Mouse (Mus musculus): ENCODE results near the gene Olfr63. TPM values are rescaled to one million over a fixed set of nuclear protein-coding genes. Genes with fewer than 3 reads are reported as not detected.

The Olfr63 gene
- polyA plus RNA-seq, 1 experiment from 2014 or later, result 0.01 TPM

Other genes starting within 250 kb of the Olfr63 start
- 17.0 and 19.1 TPM in 2 replicates for gene Zfp763, start 231.3 kb upstream of the Olfr63 start, polyA plus RNA-seq (2014; fragmentation: Nextera tagmentation; extraction: Ambion mirVana)
- not detected in 2 replicates for gene 4921501E09Rik, start 196.6 kb upstream of the Olfr63 start, polyA plus RNA-seq (2014; fragmentation: Nextera tagmentation; extraction: Ambion mirVana)
- gene Zfp563, start 175.4 kb upstream of the Olfr63 start, polyA plus RNA-seq (2014; fragmentation: Nextera tagmentation; extraction: Ambion mirVana), result 8.4 and 9.9 TPM in 2 replicates
- gene Morc2b, start 125.0 kb upstream of the Olfr63 start, polyA plus RNA-seq (2014; fragmentation: Nextera tagmentation; extraction: Ambion mirVana), result not detected in 2 replicates
- 0.04 TPM in 1 of 2 replicates, not detected in the other for gene Olfr55, start 96.2 kb upstream of the Olfr63 start, polyA plus RNA-seq (2014; fragmentation: Nextera tagmentation; extraction: Ambion mirVana)
- not detected in 2 replicates for gene Olfr239, start 73.4 kb upstream of the Olfr63 start, polyA plus RNA-seq (2014; fragmentation: Nextera tagmentation; extraction: Ambion mirVana)
- gene Olfr1564, start 43.0 kb upstream of the Olfr63 start, polyA plus RNA-seq (2014; fragmentation: Nextera tagmentation; extraction: Ambion mirVana), result not detected in 2 replicates
- gene Zfp955a, start 9.5 kb upstream of the Olfr63 start, polyA plus RNA-seq (2014; fragmentation: Nextera tagmentation; extraction: Ambion mirVana), result 18.8 and 19.1 TPM in 2 replicates
- gene Zfp955b, start 24.9 kb downstream of the Olfr63 start, polyA plus RNA-seq (2014; fragmentation: Nextera tagmentation; extraction: Ambion mirVana), result 9.3 TPM in 2 replicates
- gene Zfp81, start 94.2 kb downstream of the Olfr63 start, polyA plus RNA-seq (2014; fragmentation: Nextera tagmentation; extraction: Ambion mirVana), result 15.4 and 17.1 TPM in 2 replicates
- gene Zfp101, start 130.0 kb downstream of the Olfr63 start, polyA plus RNA-seq (2014; fragmentation: Nextera tagmentation; extraction: Ambion mirVana), result 27.2 and 27.8 TPM in 2 replicates
- gene Actl9, start 168.2 kb downstream of the Olfr63 start, polyA plus RNA-seq (2014; fragmentation: Nextera tagmentation; extraction: Ambion mirVana), result not detected in 2 replicates